Mouse (Mus musculus): ENCODE measurements around the gene Cybrd1.

The Cybrd1 gene

DNA sequence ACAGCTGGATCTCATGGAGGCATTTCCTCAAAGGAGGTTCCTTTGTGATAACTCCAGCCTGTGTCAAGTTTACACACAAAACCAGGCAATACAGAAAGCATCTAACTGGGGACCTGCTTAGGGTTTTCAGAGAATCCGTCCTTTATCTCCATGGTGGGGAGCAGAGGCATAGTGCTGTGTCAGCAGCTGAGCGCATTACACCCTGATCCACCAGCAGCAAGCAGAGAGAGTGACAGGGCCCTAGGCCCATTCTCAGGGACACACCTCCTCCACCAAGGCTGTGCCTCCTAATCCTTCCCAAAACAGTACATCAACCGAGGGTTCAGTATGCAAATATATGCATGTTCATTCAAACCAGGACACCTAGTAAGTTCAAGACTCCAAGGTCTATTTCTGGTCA lies 55.3 kb downstream of the Cybrd1 start:
- no peak for DNase-seq (ENCODE audit: low spot score in 2 of 2)

DNA sequence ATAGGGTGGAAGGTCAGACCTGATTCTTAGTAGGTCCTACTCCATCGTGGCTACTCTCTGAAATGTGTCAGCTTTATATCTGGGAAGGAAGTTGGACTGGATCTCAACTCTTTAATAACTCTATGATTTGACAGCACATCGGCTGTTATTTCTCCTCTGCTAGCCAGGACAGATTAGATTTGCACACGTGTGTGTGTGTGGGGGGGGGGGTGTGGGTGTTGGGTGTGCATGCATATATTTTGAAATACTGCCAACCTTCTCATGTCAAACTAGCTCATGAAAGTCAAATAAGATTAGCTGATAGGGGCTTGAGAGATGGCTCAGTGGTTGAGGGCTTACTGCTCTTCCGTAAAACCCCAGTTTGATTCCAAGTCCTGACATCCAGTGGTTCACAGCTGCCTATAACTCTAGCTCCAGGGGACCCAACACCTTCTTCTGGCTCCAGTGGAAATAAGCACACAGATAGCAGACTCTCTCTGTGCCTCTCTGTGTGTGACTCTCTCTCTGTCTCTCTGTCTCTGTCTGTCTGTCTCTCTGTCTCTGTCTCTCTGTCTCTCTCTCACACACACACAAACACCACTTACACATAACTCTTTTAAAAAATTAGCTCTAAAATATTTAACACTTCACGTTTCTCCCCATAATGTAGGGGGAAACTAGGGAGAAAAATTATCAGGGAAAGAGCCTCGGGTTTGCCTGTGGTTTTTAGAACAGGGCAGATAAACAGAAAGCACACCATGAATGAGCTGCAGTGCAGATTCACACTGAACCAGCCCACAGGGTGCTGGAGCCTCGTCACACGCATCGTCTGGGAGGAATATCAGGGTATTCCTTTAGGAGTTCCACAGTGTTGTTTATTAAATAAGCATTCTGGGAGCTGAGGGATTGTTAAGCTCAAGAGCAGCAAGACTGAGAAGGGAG lies 58.9 kb downstream of the Cybrd1 start:
- no peak for DNase-seq (ENCODE audit: low spot score in 2 of 2)

DNA sequence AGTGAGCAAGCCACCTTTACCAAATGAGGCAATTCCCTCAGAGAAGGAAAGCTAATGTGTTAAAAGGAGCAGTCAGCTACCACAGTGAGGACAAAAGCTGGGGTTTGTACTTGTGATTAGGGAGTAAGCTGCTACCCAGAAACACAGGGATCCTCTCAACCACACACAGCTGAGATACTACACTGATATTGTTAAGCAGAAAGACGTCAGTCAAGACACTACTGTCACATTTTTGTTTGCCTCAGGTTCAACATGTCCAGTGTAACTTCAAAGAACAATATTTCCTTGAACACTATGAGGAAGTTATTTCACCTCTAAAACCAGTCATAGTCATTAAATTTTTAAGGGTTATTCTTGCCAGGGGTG lies 59.5 kb downstream of the Cybrd1 start:
- DNase-seq (ENCODE audit: low spot score in 2 of 2): no peak

DNA sequence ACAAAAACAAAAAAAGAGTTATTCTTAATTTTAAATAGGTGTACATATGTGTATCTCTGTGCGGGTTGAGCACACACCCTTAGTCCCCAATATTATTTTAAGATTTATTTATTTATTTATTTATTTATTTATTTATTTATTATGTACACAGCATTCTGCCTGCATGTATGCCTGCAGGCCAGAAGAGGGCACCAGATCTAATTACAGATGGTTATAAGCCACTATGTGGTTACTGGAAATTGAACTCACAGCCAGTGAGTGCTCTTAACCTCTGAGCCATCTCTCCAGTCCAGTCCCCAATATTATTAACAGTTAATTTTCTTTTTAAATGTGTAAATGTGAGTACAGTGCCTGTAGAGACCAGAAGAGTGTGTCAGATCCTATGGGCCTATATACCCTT lies 60.0 kb downstream of the Cybrd1 start:
- DNase-seq (ENCODE audit: low spot score in 2 of 2): no peak

DNA sequence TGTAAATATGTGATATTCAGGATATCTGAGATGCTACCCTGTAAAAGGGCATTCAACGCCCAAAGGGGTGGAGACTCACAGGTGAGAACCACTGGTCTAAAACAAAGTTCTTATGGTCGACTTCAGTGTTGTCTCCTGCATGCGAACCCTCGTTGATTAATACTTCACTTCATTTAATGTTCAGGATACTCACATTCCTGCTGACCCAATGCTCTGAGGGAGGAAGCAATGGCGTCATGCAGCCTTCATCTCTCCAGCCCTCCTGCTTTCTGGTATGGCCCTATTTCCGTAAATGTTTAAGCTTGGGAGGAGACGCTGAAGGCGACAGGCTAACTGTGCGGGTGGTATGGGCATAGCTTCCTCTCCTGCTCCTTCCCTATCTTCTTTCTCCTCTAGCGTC lies 62.0 kb downstream of the Cybrd1 start:
- no peak for DNase-seq (ENCODE audit: low spot score in 2 of 2)

DNA sequence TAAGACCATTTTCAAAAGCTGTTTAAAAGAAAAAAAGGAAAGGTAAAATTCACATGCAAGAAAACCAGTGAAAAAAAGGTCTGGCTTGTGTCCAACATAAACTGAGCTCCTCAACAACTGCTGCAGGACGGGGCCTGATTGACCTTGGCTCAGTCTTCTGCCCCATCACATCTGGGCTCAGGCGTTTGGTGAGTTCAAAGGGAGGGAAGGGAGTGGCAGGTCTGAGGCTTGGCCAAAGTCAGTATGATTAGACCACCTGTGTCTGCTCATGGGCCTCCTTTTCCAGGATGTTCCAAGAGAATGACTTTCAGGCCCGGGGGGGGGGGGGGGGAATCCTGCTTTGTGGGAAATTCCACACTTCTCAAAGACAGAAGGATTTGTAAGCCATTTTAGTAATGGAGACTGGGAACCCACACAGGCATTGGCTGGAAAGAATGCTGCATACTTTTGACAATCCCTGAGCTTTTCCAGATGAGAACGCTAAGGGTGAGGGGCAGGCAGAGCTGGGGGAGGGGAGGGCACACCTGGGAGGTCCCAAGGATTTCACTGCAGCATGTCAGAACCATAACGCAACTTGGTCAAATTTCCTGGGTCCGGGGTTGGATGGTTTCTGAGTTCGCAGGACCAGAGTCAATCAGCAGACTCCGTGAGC lies 63.0 kb downstream of the Cybrd1 start:
- DNase-seq (ENCODE audit: low spot score in 2 of 2): no peak

DNA sequence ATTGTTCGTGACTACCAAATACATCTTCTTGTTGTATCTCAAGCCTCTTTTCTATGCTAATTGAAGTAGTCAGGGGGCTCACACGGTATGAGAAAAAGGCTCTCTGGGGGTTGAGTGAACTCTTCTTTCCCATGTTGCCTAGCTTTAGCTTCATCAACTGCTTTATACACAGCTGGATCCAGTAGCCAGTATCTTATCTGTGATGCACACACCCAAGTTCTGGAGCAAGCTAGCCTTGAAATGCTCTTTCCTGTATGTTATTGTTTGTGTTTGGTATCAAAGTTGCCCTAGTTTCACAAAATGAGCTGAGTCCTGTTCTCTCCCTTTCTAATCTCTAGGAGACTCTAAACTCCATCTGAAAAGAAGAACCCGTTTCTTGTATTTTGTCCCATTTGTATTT lies 70.2 kb downstream of the Cybrd1 start:
- DNase-seq (ENCODE audit: low spot score in 2 of 2): no peak

DNA sequence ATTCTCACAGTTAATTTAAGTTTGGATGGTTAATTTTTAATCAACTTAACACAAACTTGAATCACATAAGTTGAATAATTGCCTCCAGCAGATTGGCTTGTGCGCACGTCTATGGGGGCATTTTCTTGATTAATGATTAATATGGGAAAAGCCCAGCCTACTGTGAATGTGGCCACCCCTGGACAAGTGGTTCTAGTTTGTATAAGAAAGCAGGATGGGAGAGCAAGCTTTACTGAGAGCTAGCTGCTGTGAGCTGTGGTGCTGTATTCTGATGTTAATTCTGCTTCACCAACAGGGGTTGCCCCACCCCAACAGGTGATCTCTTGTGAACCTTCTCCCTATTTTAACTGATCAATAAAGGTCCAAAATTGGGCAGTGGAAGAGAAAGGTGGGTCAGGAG lies 71.1 kb downstream of the Cybrd1 start:
- DNase-seq (ENCODE audit: low spot score in 2 of 2): no peak

DNA sequence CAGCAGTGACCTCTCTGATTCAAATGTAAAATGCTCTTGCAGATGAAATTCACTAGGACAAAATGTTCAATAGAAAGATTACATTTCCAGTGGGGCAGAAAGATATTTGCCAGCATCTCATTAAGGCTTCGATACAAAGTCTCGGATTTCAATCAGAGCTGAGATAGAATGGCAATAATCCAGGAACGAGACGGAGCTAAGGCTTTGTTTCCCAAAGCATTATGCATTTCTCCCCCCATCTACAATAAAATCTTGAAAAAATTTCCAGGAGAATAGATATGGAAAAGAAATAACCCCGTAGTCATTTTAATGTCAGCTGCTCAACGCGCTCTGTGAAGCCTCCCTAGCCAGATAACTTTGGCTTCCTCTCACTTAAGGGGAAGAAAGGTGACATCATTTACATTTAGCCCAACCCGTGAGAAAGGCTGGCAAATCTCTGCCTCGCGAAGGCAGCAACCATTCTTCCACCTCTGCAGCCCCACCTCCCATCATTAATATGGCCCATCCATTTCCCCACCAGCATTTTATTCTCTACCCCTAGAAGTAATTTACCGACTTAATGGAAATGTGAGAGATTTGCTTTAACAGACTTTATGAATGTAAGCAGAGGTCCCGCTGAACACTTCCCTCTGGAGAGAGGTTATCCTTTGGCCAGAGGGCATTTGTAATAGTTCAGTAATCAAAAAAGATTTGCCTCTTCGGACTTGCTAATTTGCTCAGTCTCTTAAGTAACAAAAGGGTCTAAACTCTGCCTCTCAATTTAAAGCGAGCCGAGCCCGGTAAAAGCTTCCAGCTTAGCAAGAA lies 73.9 kb downstream of the Cybrd1 start:
- no peak for DNase-seq (ENCODE audit: low spot score in 2 of 2)

DNA sequence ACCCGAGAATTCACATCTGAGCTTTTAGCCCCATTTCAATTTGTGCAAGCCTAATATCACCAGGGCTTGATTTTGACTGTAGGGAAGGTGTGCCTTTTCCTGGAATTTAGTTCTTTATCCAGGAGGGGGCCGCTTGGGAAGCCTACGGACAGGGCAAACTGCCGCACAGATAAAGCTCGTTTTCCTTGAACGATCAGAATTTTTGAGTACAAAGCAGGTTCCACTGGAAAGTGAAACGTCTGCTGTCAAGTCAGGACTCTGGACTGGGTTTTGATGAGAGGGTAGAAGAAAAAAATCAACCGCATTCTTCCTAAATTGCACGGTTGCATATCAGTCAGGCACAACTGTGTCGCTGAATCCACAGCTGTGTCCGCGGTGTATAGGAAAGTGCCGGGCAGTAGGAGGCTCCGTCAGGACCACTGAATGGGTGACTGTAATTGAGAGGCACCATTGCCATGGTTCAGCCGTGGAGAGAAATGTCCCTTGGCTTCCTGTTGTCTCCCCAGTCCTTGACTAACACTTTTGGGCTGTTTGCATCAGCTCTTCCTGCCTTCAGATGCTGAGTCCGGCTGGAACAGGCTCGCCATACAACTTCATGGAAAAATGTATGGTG lies 74.6 kb downstream of the Cybrd1 start:
- DNase-seq (ENCODE audit: low spot score in 2 of 2): no peak
